Mouse (Mus musculus) neural tube, postnatal 0 days (tissue): ENCODE results near the gene Krtap12-1. TPM values are rescaled to one million over a fixed set of nuclear protein-coding genes. Genes with fewer than 3 reads are reported as not detected.

ENCODE experiments used
- polyA plus RNA-seq: library from polyadenylated mRNA; unstranded; fragments of >200 nt; fragmentation: Nextera tagmentation; extraction: Ambion mirVana; gene quantifications from 2 replicates; pipeline ENCODE4 v1.2.1, GENCODE M21; 2015

Gene Krtap12-1
- not detected in 2 replicates for polyA plus RNA-seq

DNA sequence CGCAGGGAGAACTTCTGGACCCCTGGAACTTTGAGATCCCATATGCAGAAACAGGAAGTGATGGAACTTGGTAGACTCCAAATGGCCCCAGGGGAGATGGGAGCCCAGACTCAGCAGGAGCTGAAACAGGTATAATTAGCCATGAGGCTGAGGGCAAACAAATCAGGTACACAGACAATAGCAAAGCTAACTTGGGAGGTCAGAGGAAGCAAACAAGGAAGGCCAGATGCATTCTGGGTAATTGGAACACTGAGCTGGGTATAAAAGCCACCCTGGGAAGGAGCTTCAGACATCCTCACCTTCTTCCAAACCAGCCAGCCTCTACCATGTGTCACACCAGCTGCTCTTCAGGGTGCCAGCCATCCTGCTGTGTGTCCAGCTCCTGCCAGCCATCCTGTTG is at the start of gene Krtap12-1:
Gene Krtap12-1, plus strand, starts transcription at position 301 of the 400 bp plus-strand sequence.

DNA sequence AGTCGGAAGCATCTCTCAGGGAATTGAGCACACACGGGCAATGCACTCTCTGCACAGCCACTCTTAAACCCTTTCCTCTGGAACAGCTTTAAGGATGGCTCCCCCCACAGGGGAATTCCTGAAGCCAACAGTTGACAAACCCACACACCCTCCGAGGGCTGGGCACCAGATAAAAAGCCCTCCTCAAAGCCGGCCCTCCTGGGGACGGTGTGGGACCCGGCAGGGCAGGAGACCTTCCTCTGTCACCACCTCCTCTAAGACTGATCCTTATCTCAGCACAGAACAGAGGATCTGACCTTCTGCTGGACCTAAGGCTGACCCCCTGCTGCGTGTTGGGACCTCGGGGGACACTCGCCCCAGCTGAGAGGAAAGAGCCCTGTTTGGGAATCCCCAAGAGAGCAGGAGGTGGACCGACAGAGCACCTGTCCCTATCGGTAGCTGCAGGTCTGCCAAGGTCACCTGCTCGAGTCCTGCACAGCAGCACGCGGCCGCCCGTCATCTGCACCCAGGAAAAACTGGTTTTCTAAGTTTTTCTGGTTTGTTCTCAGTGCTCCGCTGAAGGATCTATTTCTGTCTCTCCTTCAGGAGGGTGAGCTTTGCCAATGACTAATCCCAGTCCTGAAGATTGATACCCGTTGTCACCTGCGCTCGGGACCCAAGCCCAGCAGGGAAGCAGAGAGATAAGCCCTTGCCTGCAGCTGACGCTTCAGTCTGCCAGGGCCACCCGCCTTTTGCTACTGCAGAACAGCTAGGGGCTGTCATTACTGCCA is 34.3 kb upstream of the Krtap12-1 start, which contains the start of gene Tspear:
Gene Tspear, plus strand, starts transcription at position 675 of the 770 bp plus-strand sequence.

GRCm38 (mm10) chr10:77690356-77690807 is 30.0 kb upstream of the Krtap12-1 start, which contains the start of gene Gm19402:
Gm19402 (minus strand) TSS chr10:77690757.

GRCm38 (mm10) chr10:77697133-77697532 is 23.3 kb upstream of the Krtap12-1 start, which contains the start of gene Gm9508:
Gm9508 (minus strand) TSS chr10:77697233.

GRCm38 (mm10) chr10:77706326-77706725 is 14.1 kb upstream of the Krtap12-1 start, which contains the start of gene Gm10272:
Gm10272 (plus strand) TSS chr10:77706626.

GRCm38 (mm10) chr10:77711157-77711556 is 9.2 kb upstream of the Krtap12-1 start, which contains the start of gene Gm10024:
Gm10024 (plus strand) TSS chr10:77711457.

GRCm38 (mm10) chr10:77715507-77715906 is 4.9 kb upstream of the Krtap12-1 start, which contains the start of gene Gm10142:
Gm10142 (plus strand) TSS chr10:77715807.

GRCm38 (mm10) chr10:77726186-77726585 is 5.8 kb downstream of the Krtap12-1 start, which contains the start of gene Gm10100:
Gm10100 (plus strand) TSS chr10:77726486.

GRCm38 (mm10) chr10:77741924-77742688 is 21.7 kb downstream of the Krtap12-1 start, which contains the start of gene Gm18596:
Gm18596 (minus strand) TSS chr10:77742638.

GRCm38 (mm10) chr10:77751254-77751653 is 30.9 kb downstream of the Krtap12-1 start, which contains the start of gene Gm9736:
Gm9736 (minus strand) TSS chr10:77751354.

GRCm38 (mm10) chr10:77759582-77759981 is 39.2 kb downstream of the Krtap12-1 start, which contains the start of gene Gm3233:
Gm3233 (minus strand) TSS chr10:77759682.

Other genes starting within 250 kb of the Krtap12-1 start
- gene Fam207a, start 204.8 kb upstream of the Krtap12-1 start, polyA plus RNA-seq = 34.3 and 38.1 TPM in 2 replicates
- gene Itgb2, start 190.3 kb upstream of the Krtap12-1 start, polyA plus RNA-seq = 1.5 and 1.6 TPM in 2 replicates
- gene Pttg1ip, start 138.9 kb upstream of the Krtap12-1 start, polyA plus RNA-seq = 87.6 and 92.6 TPM in 2 replicates
- gene Sumo3, start 114.5 kb upstream of the Krtap12-1 start, polyA plus RNA-seq = 276 and 292 TPM in 2 replicates
- 1.7 and 3.1 TPM in 2 replicates for gene Gm49325, start 114.4 kb upstream of the Krtap12-1 start, polyA plus RNA-seq
- 53.8 and 60.5 TPM in 2 replicates for gene Ube2g2, start 98.3 kb upstream of the Krtap12-1 start, polyA plus RNA-seq
- 2.4 and 2.6 TPM in 2 replicates for gene Tspear, start 34.0 kb upstream of the Krtap12-1 start, polyA plus RNA-seq
- not detected in 2 replicates for gene Gm19402, start 29.8 kb upstream of the Krtap12-1 start, polyA plus RNA-seq
- not detected in 2 replicates for gene Gm9508, start 23.4 kb upstream of the Krtap12-1 start, polyA plus RNA-seq
- gene Gm10272, start 14.0 kb upstream of the Krtap12-1 start, polyA plus RNA-seq = not detected in 2 replicates
- not detected in 2 replicates for gene Gm10024, start 9.1 kb upstream of the Krtap12-1 start, polyA plus RNA-seq
- not detected in 2 replicates for gene Gm10142, start 4.8 kb upstream of the Krtap12-1 start, polyA plus RNA-seq
- not detected in 2 replicates for gene Gm10100, start 5.9 kb downstream of the Krtap12-1 start, polyA plus RNA-seq
- not detected in 2 replicates for gene Gm18596, start 22.0 kb downstream of the Krtap12-1 start, polyA plus RNA-seq
- gene Gm9736, start 30.8 kb downstream of the Krtap12-1 start, polyA plus RNA-seq = not detected in 2 replicates
- gene Gm3233, start 39.1 kb downstream of the Krtap12-1 start, polyA plus RNA-seq = not detected in 2 replicates
- gene Gm3238, start 50.7 kb downstream of the Krtap12-1 start, polyA plus RNA-seq = not detected in 2 replicates
- not detected in 2 replicates for gene Gm7138, start 56.3 kb downstream of the Krtap12-1 start, polyA plus RNA-seq
- not detected in 2 replicates for gene Gm3250, start 61.9 kb downstream of the Krtap12-1 start, polyA plus RNA-seq
- not detected in 2 replicates for gene Gm7137, start 67.6 kb downstream of the Krtap12-1 start, polyA plus RNA-seq
- not detected in 2 replicates for gene Gm9639, start 74.5 kb downstream of the Krtap12-1 start, polyA plus RNA-seq
- gene Gm19668, start 78.5 kb downstream of the Krtap12-1 start, polyA plus RNA-seq = not detected in 2 replicates
- gene Gm9507, start 91.2 kb downstream of the Krtap12-1 start, polyA plus RNA-seq = not detected in 2 replicates
- not detected in 2 replicates for gene Gm2696, start 94.1 kb downstream of the Krtap12-1 start, polyA plus RNA-seq
- gene Krtap10-4, start 106.5 kb downstream of the Krtap12-1 start, polyA plus RNA-seq = not detected in 2 replicates
- gene Krtap10-10, start 115.3 kb downstream of the Krtap12-1 start, polyA plus RNA-seq = not detected in 2 replicates
- not detected in 2 replicates for gene Gm36176, start 126.2 kb downstream of the Krtap12-1 start, polyA plus RNA-seq
- not detected in 2 replicates for gene Gm10318, start 132.3 kb downstream of the Krtap12-1 start, polyA plus RNA-seq
- gene Gm3285, start 141.4 kb downstream of the Krtap12-1 start, polyA plus RNA-seq = not detected in 2 replicates
- 22.2 and 26.6 TPM in 2 replicates for gene Lrrc3, start 181.9 kb downstream of the Krtap12-1 start, polyA plus RNA-seq
- 8.9 and 10.4 TPM in 2 replicates for gene Trpm2, start 250.0 kb downstream of the Krtap12-1 start, polyA plus RNA-seq